Comparison of ENCODE assay signal across 7 mouse cellular contexts in the genomic region with DNA sequence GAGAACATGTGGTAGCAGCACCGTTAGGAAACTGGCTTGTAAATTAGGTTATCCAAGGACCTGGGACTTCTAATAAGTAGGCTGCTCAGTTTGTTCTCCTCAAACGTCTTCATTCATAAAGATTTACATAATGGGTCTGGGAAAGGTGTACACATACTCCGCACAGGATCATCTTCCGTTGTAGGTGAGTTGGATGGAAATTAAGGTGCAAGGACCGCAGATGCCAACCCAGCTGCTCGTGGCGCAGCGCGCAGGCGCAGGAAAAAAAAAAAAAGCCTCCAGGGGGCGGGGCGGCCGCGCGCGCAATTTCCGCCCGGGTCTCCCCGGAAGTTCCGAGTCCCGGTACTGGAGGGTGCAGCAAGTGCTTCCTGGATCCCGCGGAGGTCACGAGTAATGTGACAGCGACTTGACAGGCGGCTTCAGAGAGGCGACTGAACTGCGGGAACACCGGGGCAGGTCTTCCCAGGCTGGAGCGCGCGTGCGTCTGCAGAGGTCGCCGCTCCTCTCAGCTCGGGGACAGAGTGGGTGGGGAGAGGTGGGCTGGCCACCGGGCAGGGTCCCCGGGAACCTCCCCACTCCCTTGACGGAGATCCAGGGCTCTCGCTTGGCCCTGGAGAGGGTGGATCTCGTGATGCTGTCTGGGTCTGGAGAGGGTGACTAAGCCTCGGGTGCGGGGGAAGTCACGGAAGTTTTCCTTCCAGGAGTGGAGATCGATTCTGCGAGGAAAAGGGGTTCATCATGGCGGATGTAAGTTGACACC. TPM values are rescaled to one million over a fixed set of nuclear protein-coding genes. Genes with fewer than 3 reads are reported as not detected.
DNase-seq lines count a peak whose midpoint lies in the region; ATAC-seq lines count a peak whose summit lies in the region.

A gene (plus strand): TSS at position 335 of the 760 bp plus-strand sequence.

- no peaks in the 10 kb centered on the region for H3K4me1 ChIP-seq in embryonic facial prominence, embryonic 11.5 days (ENCODE audit: control insufficient read depth, insufficient read depth, low read length)
- H3K4me1 ChIP-seq in limb, embryonic 11.5 days (ENCODE audit: control insufficient read depth, insufficient read depth, low read length), result peaks cover 4% of the 10 kb centered on the region; the same call in 1 of the 2 replicates
- peaks cover 16% of the 10 kb centered on the region for H3K4me1 ChIP-seq in midbrain, embryonic 14.5 days (ENCODE audit: control insufficient read depth, insufficient read depth, low read length)

- H3K27ac ChIP-seq in embryonic facial prominence, embryonic 11.5 days (replicated peaks; ENCODE audit: low read depth, low read length), result peak within 1 kb of the TSS; percentile 60
- H3K27ac ChIP-seq in limb, embryonic 11.5 days (replicated peaks; ENCODE audit: low read depth, low read length), result peak within 1 kb of the TSS; percentile 53; the same call in 1 of the 2 replicates
- peak within 1 kb of the TSS; percentile 89 for H3K27ac ChIP-seq in midbrain, embryonic 14.5 days (replicated peaks; ENCODE audit: low read depth, low read length)

- H3K4me3 ChIP-seq in embryonic facial prominence, embryonic 11.5 days (ENCODE audit: low read depth, low read length), result peak within 1 kb of the TSS; percentile 84
- peak within 1 kb of the TSS; percentile 75 for H3K4me3 ChIP-seq in limb, embryonic 11.5 days (ENCODE audit: low read depth, low read length)
- peak within 1 kb of the TSS; percentile 73 for H3K4me3 ChIP-seq in midbrain, embryonic 14.5 days (replicated peaks; ENCODE audit: low read depth, low read length)

- no peaks in the 10 kb centered on the region for H3K27me3 ChIP-seq in embryonic facial prominence, embryonic 11.5 days (ENCODE audit: control insufficient read depth, insufficient read depth, low read length)
- no peaks in the 10 kb centered on the region for H3K27me3 ChIP-seq in limb, embryonic 11.5 days (ENCODE audit: control insufficient read depth, insufficient read depth, low read length)
- no peaks in the 10 kb centered on the region for H3K27me3 ChIP-seq in midbrain, embryonic 14.5 days (ENCODE audit: control insufficient read depth, insufficient read depth, low read length)

- peak; percentile 88 for ATAC-seq in embryonic facial prominence, embryonic 11.5 days (replicated peaks; ENCODE audit: insufficient number of reproducible peaks, low FRiP score, low TSS enrichment, low read depth)
- ATAC-seq in limb, embryonic 11.5 days (ENCODE audit: insufficient number of reproducible peaks, low FRiP score, low TSS enrichment, low read depth), result peak; percentile 76
- peak; percentile 91 for ATAC-seq in midbrain, embryonic 14.5 days (ENCODE audit: low FRiP score, low TSS enrichment)

- no peaks in the 10 kb centered on the region for H3K36me3 ChIP-seq in embryonic facial prominence, embryonic 11.5 days (replicated peaks; ENCODE audit: control insufficient read depth, insufficient read depth, low read depth, low read length)
- peaks cover 2% of the 10 kb centered on the region; the same call in 1 of the 2 replicates for H3K36me3 ChIP-seq in limb, embryonic 11.5 days (ENCODE audit: control insufficient read depth, insufficient read depth, low read length)
- peaks cover 14% of the 10 kb centered on the region for H3K36me3 ChIP-seq in midbrain, embryonic 14.5 days (ENCODE audit: control insufficient read depth, insufficient read depth, low read length)

- no peaks in the 10 kb centered on the region for H3K9me3 ChIP-seq in embryonic facial prominence, embryonic 11.5 days (replicated peaks; ENCODE audit: control insufficient read depth, low read length)
- no peaks in the 10 kb centered on the region for H3K9me3 ChIP-seq in limb, embryonic 11.5 days (ENCODE audit: control insufficient read depth, low read length)
- no peaks in the 10 kb centered on the region for H3K9me3 ChIP-seq in midbrain, embryonic 14.5 days (ENCODE audit: control insufficient read depth, low read length)

- under 1% methylated on average over 47 of the region's 47 CpGs for WGBS in embryonic facial prominence, embryonic 11.5 days
- under 1% methylated on average over 44 of the region's 47 CpGs for WGBS in limb, embryonic 11.5 days
- WGBS in midbrain, embryonic 14.5 days, result under 1% methylated on average over 47 of the region's 47 CpGs

- peak; percentile 96 for DNase-seq in adrenal gland, postnatal 14 days
- DNase-seq in embryonic facial prominence, embryonic 11.5 days (ENCODE audit: low spot score), result peak; percentile 81
- DNase-seq in heart, adult 11 months, result peak; percentile 99
- DNase-seq in kidney, adult 18-20 months, result peak; percentile 85
- DNase-seq in limb, embryonic 11.5 days (ENCODE audit: low spot score), result peak; percentile 93
- DNase-seq in midbrain, embryonic 14.5 days, result peak; percentile 94
- DNase-seq in spleen, adult 18-20 months, result peak; percentile 81 to 82

- H3K4me2 ChIP-seq in embryonic facial prominence, embryonic 11.5 days (ENCODE audit: low read depth, low read length), result peak within 1 kb of the TSS; percentile 57
- peak within 1 kb of the TSS; percentile 68 for H3K4me2 ChIP-seq in limb, embryonic 11.5 days (ENCODE audit: low read depth, severe bottlenecking)
- peak within 1 kb of the TSS; percentile 70 for H3K4me2 ChIP-seq in midbrain, embryonic 14.5 days (ENCODE audit: low read length)

- peak within 1 kb of the TSS; percentile 73 for H3K9ac ChIP-seq in embryonic facial prominence, embryonic 11.5 days (replicated peaks; ENCODE audit: low read length)
- peak within 1 kb of the TSS; percentile 64 for H3K9ac ChIP-seq in limb, embryonic 11.5 days (ENCODE audit: low read length)
- H3K9ac ChIP-seq in midbrain, embryonic 14.5 days (replicated peaks; ENCODE audit: low read length), result peak within 1 kb of the TSS; percentile 69

RNA-seq across cellular contexts. Expression of the gene that starts here (rescaled TPM):
- 64.2 and 75.9 TPM in 2 replicates for total RNA-seq in adrenal gland, postnatal 14 days (2021)
- polyA plus RNA-seq in embryonic facial prominence, embryonic 11.5 days (2014; fragmentation: Nextera tagmentation; extraction: Ambion mirVana), result 114 and 117 TPM in 2 replicates
- 99.3 and 99.8 TPM in 2 replicates for polyA plus RNA-seq in limb, embryonic 11.5 days (2014; fragmentation: Nextera tagmentation; extraction: Ambion mirVana)
- polyA plus RNA-seq in midbrain, embryonic 14.5 days (2014; fragmentation: Nextera tagmentation; extraction: Ambion mirVana), result 130 and 139 TPM in 2 replicates

Comparison
In these comparisons a context has a peak if more than half of its experiments do, and no peak if none do; other contexts are left out.
1. Peak in every context shown above with its lines: DNase-seq, ATAC-seq, H3K4me3 ChIP-seq and H3K27ac ChIP-seq.